Mouse (Mus musculus): Measurements from ENCODE around the gene Drg1.

The Drg1 gene

GRCm38 (mm10) chr11:3289803-3290639, 23.8 kb upstream of the Drg1 start:
- DNase-seq (ENCODE audit: low spot score in 2 of 2): peak; percentile 86 to 87

DNA sequence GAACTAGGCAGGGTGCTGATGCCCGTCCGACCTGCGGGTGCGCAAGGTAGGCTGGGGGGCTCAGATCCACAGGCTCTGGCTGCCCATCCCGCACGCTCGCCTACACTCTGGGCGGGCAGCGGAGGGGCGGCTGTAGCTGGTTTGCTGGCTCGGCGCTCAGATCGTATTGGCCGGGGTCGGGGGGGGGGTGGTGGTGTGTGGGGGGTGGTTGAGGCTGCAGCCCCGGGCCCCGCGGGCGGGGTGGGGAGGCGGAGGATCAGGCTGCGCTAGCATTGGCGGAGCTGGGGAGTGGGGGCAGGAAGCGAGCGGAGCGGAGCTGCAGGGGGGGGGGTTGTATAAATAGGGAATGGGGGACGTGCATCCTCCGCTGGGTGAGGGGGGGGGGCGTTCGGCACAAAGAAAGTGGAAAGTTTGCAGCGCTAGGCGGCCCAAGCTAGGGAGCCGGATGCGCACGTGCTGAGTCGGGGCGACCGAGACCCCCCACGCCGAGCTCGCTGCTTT, 23.1 kb upstream of the Drg1 start:
- DNase-seq (ENCODE audit: low spot score in 2 of 2): peak; percentile 53 to 69

DNA sequence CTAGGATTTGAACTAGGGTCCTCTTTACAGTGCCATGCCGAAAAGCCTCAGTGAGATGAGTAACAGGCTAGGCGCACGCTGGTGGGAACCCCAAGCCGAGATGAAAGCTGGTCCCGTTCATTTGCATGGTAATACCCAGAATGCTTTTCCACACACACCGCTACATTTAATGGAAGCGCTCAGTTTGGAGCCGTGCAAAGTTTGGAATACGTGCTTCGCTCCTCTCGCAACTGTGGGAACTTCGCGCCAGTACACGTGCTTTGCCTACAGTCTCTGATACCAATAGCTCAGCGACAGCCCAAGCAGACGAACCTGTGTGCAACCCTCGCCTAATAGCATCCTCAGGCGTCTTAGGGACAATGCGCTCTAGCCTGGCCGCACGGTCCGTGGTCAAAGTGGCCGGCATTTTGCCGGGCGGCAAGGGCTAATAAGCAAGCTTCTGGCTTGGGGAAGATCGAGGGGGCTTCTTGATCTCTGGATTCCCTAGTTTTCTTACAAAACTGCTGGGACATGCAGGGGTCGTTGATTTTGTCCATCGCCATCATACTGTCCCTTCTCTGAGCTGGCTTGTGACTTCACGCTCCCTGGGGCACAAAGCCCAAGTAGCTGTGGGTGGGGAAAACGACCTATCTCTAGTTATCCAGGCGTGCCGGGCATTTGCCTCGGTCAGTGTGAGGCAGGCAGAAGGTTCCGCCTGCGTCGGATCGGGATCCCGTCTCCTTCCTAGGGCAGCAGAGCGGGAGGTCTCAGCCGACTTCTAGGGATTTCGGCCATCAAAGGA, 22.5 kb upstream of the Drg1 start, which contains the start of gene Patz1:
Gene Patz1, plus strand, starts transcription at position 354 of the 781 bp plus-strand sequence.
- DNase-seq (ENCODE audit: low spot score in 2 of 2): peak; percentile 20 to 62

GRCm38 (mm10) chr11:3287921-3288320, 21.7 kb upstream of the Drg1 start:
- DNase-seq (ENCODE audit: low spot score in 2 of 2): no peak

DNA sequence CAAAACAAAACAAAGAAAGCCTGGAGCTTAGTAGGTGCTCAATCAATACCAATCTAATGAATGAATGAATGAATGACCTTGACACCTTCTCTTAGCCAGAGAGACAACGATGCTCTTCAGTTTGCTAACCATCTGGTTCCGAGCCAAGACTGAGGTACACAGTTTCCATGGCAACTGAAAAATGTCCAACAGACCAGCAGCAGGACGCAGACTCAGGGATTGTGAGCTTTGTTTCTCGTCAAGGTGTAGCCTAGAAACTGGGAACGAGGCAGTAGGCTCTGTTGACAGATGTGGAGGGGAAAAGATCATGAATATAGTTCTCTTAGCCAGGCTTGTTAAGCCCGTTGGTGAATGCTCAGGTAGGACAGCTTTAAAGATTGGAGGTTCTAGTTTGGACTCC, 20.9 kb upstream of the Drg1 start:
- no peak for DNase-seq (ENCODE audit: low spot score in 2 of 2)

DNA sequence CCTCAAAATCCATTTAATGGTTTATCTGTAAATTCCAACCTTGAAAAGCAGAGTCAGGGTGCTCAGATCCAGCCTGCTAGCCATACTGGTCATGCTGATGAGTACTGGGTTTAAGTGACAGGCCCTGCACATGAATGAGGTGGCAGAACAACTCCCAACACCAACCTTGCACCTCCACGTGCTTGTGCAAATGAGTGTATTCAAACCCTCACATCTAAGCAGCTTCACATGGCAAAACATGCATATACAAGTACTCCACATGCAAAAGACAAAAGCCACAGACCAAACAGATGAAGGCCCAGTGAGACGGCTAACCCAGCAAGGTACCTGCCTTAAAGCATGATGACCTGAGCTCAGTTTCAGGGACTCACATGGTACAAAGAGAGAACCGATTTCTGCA, 19.7 kb upstream of the Drg1 start:
- no peak for DNase-seq (ENCODE audit: low spot score in 2 of 2)

GRCm38 (mm10) chr11:3283645-3284044, 17.4 kb upstream of the Drg1 start:
- DNase-seq (ENCODE audit: low spot score in 2 of 2): no peak

DNA sequence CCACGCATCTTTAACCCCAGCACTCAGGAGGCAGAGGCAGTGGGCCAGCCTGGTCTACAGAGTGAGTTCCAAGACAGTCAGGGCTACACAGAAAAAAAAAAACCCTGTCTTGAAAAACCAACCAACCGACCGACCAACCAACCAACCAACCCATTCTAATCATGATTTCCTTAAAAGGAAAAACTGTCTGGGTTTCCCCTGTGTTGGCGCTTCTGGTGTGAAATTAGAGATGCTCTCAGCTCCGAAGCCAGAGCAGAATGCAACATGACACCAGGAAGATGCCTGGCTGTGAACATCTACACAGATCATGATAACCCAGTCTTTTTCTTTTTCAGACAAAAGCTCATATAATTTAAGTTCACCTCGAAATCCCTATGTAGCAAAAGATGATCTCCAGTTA, 16.7 kb upstream of the Drg1 start:
- no peak for DNase-seq (ENCODE audit: low spot score in 2 of 2)

GRCm38 (mm10) chr11:3279729-3280128, 13.5 kb upstream of the Drg1 start:
- no peak for DNase-seq (ENCODE audit: low spot score in 2 of 2)

DNA sequence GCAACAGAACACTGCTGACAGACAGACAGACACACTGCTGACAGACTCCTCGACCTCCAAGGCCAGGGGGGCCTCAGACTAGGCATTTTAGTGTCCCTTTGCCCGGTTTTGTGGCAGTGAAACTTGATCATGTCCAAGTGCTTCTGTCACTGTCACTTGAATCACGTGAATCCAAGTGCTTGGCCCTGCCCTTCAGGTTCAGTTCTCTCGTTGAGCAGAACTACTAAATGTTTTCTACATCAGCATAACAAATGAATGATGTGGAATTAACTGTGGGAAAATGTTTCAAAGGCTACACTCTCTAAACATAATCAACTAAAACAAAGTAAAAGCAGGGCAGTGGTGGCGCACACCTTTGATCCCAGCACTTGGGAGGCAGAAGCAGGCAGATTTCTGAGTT, 12.1 kb upstream of the Drg1 start:
- no peak for DNase-seq (ENCODE audit: low spot score in 2 of 2)

DNA sequence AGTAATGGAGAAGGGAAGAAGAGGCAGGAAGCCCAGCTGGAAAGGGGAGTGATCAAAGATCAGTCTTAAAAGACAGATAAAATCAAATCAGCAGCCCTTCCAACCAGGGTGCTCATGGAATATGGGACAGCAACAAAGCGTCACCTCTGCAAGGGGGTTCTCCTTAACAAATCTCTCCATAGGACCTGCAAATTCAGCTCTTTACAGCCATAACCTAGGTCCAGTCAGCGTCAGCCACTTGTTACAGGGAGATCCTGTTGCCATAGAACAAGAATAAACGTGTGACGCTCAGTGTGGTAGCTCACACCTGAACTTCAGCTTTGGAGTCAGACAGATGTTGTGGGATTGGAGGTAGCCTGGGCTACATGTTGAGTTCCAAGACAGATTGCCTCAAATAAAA, 3.0 kb upstream of the Drg1 start:
- DNase-seq (ENCODE audit: low spot score in 2 of 2): no peak

DNA sequence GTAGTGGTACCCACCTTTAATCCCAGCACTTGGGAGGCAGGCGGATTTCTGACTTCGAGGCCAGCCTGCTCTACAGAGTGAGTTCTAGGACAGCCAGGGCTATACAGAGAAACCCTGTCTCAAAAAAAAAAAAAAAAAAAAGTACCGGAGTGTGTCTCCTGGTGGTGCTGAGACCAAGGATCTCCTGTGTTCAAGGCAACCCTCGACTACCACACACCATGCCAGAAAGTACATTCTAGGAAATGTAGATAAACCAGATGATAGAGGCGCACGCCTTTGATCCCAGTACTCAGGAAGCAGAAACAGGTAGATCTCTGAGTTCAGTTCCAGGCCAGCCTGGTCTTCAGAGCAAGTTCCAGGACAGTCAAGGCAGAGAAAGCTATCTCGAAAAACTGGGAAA, 918 bp upstream of the Drg1 start:
- no peak for DNase-seq (ENCODE audit: low spot score in 2 of 2)

- DNase-seq (ENCODE audit: low spot score in 2 of 2): peak in 1 of 2 experiments; percentile 10
Measured at GRCm38 (mm10) chr11:3265291-3266078, 730 bp downstream of the Drg1 start.

DNA sequence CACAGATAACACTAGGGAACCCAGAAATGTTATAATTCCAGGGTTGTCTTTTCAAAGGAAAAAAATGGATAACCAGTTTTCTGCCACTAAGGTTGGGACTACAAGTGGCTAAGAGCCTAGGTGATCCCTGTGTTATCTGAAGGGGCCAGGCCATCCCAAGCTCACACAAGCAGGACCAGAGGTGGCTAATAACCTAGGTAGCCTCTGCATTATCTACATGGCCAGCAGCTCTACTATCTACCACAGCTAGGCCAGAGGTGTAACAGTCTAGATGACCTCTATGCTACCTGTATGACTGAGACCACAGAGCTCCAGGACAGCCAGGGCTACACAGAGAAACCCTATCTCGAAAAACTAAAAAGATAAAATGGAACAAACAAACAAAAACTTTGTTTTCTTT, 6.7 kb downstream of the Drg1 start:
- DNase-seq (ENCODE audit: low spot score in 2 of 2): no peak

DNA sequence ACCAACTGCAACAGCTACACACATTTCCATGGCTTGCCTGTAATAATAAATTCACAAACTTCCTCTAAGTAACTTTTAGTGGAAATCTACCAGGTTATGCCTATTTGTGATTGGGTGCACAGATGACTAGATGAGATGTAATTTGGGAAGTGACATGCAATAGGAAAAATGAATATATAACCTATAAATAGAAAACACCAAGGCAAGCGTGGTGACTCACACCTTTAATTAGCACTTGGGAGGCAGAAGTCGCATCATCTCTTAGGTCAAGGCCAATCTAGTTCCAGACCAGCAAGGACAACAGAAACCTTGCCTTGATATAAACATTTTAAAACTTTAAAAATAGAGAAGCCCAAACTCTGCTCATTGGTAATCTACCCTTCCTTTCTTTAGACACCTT, 18.8 kb downstream of the Drg1 start:
- DNase-seq (ENCODE audit: low spot score in 2 of 2): no peak

DNA sequence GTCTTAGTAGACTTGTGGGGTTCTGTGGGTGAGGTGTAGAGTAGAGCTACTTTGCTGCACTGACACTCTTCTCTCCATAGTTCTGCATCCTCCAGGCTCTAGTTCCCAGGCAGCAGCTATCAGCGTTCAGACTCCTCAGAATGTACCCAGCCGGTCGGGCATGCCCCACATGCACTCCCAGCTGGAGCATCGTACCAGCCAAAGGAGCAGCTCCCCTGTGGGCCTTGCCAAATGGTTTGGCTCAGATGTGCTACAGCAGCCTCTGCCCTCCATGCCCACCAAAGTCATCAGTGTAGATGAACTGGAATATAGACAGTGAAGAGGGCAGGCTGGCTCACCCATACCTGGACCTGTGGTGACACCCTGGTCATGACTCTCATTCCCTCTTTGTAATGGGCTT, 22.4 kb downstream of the Drg1 start:
- DNase-seq (ENCODE audit: low spot score in 2 of 2): no peak

DNA sequence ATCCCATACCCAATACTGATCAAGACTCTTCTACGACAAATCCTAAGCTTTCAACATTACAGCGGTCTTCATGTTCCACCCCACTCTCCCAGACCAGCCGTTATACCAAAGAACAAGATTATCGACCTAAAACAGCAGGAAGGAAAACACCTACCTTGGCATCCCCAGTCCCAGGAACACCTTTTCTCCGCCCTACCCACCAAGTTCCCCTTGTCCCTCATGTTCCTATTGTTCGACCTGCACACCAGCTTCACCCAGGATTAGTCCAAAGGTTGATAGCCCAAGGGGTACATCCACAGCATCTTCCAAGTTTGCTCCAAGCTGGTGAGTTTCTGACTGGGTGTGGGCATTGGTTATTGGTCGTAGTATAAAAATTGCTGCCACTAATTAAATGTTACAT, 23.8 kb downstream of the Drg1 start:
- DNase-seq (ENCODE audit: low spot score in 2 of 2): no peak

DNA sequence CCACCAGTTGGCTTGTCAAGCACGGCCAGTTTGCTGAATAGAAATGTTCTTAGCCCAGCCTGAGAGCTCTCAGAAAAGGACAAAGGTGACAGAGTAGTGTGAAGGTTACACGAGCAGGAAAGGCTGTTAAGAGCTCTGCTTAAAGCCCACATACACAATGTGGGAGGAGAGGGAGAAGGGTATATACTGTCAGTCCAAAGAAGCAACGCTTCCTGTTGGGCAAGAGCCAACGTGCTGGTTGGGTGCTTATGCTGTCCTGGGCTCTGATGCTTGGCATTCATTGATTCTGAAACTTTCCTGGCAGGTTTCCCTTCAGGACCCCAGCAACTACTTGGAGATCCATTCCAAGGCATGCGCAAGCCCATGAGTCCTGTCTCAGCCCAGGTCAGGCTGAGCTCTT, 30.9 kb downstream of the Drg1 start:
- no peak for DNase-seq (ENCODE audit: low spot score in 2 of 2)

DNA sequence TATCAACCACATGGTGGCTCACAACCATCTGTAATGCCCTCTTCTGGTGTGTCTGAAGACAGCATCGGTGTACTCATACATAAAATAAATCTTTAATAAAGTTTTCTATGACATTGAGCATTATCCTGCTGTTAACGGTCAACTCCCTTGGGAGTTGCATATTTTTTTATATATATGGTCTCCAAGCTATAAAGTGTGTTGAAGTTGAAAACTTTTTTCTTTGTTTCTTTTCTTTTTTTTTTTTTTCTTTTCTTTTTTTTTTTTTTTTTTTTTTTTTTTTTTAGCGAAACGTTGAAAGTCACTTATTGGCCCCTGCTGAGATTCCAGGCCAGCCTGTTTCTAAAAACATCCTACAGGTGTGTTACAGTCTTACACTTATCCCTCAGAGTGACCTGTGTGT, 32.5 kb downstream of the Drg1 start:
- no peak for DNase-seq (ENCODE audit: low spot score in 2 of 2)

DNA sequence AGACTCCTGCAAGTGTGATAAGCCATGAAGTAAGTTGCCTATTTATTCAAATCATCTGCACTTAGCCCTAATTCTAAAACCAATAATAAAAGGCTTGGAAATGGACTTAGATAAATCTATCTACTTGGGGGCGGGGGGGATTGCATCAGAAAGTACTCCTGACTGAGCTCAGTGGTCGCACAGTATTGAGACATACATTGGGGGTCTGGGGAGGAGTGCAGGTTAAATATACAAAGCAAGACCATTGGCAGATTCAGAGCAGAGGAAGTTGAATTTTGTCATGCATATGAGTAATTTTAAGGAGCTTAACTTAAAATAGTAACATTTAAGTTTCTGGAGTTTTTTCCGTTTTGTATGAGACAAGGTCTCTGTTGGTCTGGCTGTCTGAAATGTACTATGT, 34.0 kb downstream of the Drg1 start:
- no peak for DNase-seq (ENCODE audit: low spot score in 2 of 2)

DNA sequence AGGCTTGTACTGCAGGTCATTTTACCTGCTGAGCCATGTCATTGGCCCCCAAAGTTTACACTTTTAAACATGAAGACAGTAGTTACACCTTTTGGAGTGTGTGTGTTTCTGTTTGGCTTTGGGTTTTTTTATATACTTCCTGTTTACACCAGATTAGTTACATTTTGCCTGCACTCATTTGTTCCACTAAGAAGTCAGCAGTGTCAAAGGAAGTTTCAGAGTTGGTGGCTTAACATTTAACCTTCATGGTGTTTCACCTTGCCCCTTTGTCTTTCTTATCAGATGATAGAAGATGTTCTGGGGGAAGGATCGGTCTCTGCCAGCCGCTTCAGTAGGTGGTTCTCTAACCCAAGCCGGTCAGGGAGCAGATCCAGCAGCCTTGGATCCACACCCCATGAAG, 39.1 kb downstream of the Drg1 start:
- no peak for DNase-seq (ENCODE audit: low spot score in 2 of 2)

DNA sequence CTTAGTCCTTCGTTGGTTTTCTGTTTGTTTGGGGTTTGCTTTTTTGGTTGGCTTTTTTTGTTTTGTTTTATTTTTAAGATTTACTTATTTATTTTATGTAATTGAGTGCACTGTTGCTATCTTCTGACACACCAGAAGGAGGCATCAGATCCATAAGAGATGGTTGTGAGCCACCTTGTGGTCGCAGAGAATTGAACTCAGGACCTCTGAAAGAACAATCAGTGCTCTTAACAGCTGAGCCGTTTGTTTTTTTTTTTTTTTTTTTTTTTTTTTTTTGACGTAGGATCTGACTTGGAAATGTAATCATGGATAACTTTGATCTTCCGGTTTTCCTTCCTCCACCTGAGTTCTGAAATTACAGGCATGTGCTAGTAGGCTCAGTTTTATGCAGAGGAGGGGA, 43.1 kb downstream of the Drg1 start:
- no peak for DNase-seq (ENCODE audit: low spot score in 2 of 2)
